Mouse (Mus musculus) midbrain, embryonic 13.5 days (tissue): ENCODE measurements around the gene Gpd1. TPM values are rescaled to one million over a fixed set of nuclear protein-coding genes. Genes with fewer than 3 reads are reported as not detected.
"Not testable (repeated sequence)": the region's sequence is repeated elsewhere in the genome, so short reads cannot be mapped to it uniquely, and the experiment has no call there.

Experiments used
- ATAC-seq: fragments of 200-750 bp; cut with Nextera tagmentation; 2 replicates; pipeline ENCODE4 v1.8.0; 2017; ENCODE audit warnings: mild to moderate bottlenecking, moderate TSS enrichment, moderate library complexity
- H3K27ac ChIP-seq: fragments of 300-500 bp; sonication (generic); 2 replicates; pipeline ENCODE4 v1.5.1; 2015; ENCODE audit warnings: inconsistent platforms, mild to moderate bottlenecking, moderate library complexity
- H3K27me3 ChIP-seq: fragments of 300-500 bp; sonication (generic); 2 replicates; pipeline ENCODE4 v1.6.1; 2015; ENCODE audit warnings: mild to moderate bottlenecking, inconsistent platforms
- H3K36me3 ChIP-seq: fragments of 300-500 bp; sonication (generic); 2 replicates; pipeline ENCODE4 v1.6.1; 2015; ENCODE audit warnings: mild to moderate bottlenecking, inconsistent platforms
- H3K4me1 ChIP-seq: fragments of 300-500 bp; sonication (generic); replicated peaks from 2 replicates; pipeline ENCODE4 v1.6.1; 2015; ENCODE audit warnings: inconsistent platforms
- H3K4me2 ChIP-seq: fragments of 300-500 bp; sonication (generic); replicated peaks from 2 replicates; pipeline ENCODE4 v1.6.1; 2015; ENCODE audit warnings: moderate library complexity, mild to moderate bottlenecking, inconsistent platforms
- H3K4me3 ChIP-seq: fragments of 300-500 bp; sonication (generic); replicated peaks from 2 replicates; pipeline ENCODE4 v1.5.1; 2015; ENCODE audit warnings: mild to moderate bottlenecking, inconsistent platforms
- H3K9ac ChIP-seq: fragments of 300-500 bp; sonication (generic); replicated peaks from 2 replicates; pipeline ENCODE4 v1.6.1; 2015; ENCODE audit warnings: mild to moderate bottlenecking, inconsistent platforms
- H3K9me3 ChIP-seq: fragments of 300-500 bp; sonication (generic); 2 replicates; pipeline ENCODE4 v1.6.1; 2016; ENCODE audit warnings: mild to moderate bottlenecking, inconsistent platforms
- WGBS: fragments of 180-500 bp; shearing (Covaris S2); methylation state at CpG from one replicate; pipeline ENCODE4 v1.1.7; 2015; 5-methylcytosine and 5-hydroxymethylcytosine counted together
- polyA plus RNA-seq: library from polyadenylated mRNA; unstranded; fragments of >200 nt; fragmentation: Nextera tagmentation; extraction: Ambion mirVana; gene quantifications from 2 replicates; pipeline ENCODE4 v1.2.1, GENCODE M21; 2015

Gpd1 gene
- polyA plus RNA-seq, 1 experiment from 2014 or later = 1.3 TPM

- peaks cover 93% of the 10 kb centered on the region for H3K36me3 ChIP-seq
- no peaks in the 10 kb centered on the region for H3K4me1 ChIP-seq
- no peaks in the 10 kb centered on the region for H3K9me3 ChIP-seq
- no peak overlapping the region for H3K27ac ChIP-seq
- ATAC-seq = no peak
- H3K4me3 ChIP-seq = no peak overlapping the region
- H3K4me2 ChIP-seq = no peak overlapping the region
- H3K9ac ChIP-seq = no peak overlapping the region
- H3K27me3 ChIP-seq = no peaks in the 10 kb centered on the region
- over 99% methylated on average over 4 of the region's 4 CpGs for WGBS
Observed at GRCm38 (mm10) chr15:99740229-99740628, 22.9 kb downstream of the Gpd1 start.

DNA sequence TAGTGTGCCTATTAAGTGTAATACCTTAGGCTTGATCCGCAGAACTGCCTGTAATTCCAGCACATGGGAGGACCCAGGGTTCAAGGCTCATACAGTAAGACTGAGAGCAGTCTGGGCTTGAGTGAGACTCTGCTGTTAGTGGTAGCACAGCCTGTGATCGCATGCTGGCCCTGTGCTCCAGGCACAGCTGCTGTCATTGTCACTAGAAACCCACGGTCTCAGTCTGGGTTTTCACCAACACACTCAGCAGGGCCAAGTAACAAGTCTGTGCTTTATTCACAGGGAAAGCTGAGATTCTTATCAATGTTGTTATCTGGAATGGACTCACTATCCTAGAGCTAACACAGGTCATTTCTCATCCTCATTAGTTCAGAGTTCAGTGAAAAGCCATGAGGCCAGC is 36.9 kb downstream of the Gpd1 start:
- Histone ChIP-seq H3K9me3 (no peaks in the 10 kb centered on the region), H3K27ac (no peak overlapping the region), H3K36me3 (0 out of 2 replicates have a peak, but pooled peaks cover 8% of the 10 kb centered on the region), H3K27me3 (no peaks in the 10 kb centered on the region), H3K4me3 (no peak overlapping the region), H3K9ac (no peak overlapping the region), H3K4me2 (no peak overlapping the region), H3K4me1 (no peaks in the 10 kb centered on the region)
- 88% methylated on average over 3 of the region's 3 CpGs for WGBS
- no peak for ATAC-seq

GRCm38 (mm10) chr15:99767467-99767866 is 50.2 kb downstream of the Gpd1 start:
- Histone ChIP-seq H3K36me3 (peaks cover 12% of the 10 kb centered on the region; the same call in 1 of the 2 replicates), H3K27ac (no peak overlapping the region), H3K27me3 (no peaks in the 10 kb centered on the region), H3K9ac (no peak overlapping the region), H3K4me3 (no peak overlapping the region), H3K4me1 (peaks cover 22% of the 10 kb centered on the region), H3K4me2 (no peak overlapping the region), H3K9me3 (no peaks in the 10 kb centered on the region)
- 87% methylated on average over 4 of the region's 4 CpGs for WGBS
- ATAC-seq = no peak

DNA sequence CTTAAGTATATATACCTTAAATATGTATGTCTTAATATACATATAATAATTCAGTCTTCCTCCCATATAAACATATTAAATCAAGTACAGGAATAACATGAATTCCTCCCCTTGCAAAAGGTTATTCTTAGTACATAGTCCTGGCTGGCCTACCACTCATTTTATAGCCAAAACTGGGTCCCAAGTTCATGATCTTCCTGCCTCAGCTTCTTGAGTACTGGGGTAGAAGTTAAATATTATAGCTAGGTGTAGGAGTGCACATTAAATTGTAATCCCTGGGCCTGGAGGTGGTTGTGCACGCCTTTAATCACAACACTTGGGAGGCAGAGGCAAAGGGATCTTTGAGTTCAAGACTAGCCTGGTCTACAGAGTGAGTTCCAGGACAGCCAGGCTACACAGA is 51.4 kb downstream of the Gpd1 start:
- Histone ChIP-seq H3K27me3 (no peaks in the 10 kb centered on the region), H3K27ac (no peak overlapping the region), H3K9ac (no peak overlapping the region), H3K4me1 (peaks cover 22% of the 10 kb centered on the region), H3K9me3 (no peaks in the 10 kb centered on the region), H3K4me2 (no peak overlapping the region), H3K36me3 (peaks cover 10% of the 10 kb centered on the region; the same call in 1 of the 2 replicates), H3K4me3 (no peak overlapping the region)
- no peak for ATAC-seq
- WGBS = 93% methylated on average over 1 of the region's 1 CpGs

GRCm38 (mm10) chr15:99771004-99771500 is 53.7 kb downstream of the Gpd1 start:
- Histone ChIP-seq H3K4me2 (peak overlapping the region; percentile 67), H3K4me3 (peak overlapping the region; percentile 77), H3K9me3 (no peaks in the 10 kb centered on the region), H3K27me3 (no peaks in the 10 kb centered on the region), H3K9ac (peak overlapping the region; percentile 90), H3K4me1 (peaks cover 22% of the 10 kb centered on the region), H3K36me3 (no peaks in the 10 kb centered on the region), H3K27ac (no peak overlapping the region)
- ATAC-seq = no peak
- WGBS = 37% methylated on average over 5 of the region's 5 CpGs

GRCm38 (mm10) chr15:99771601-99772276 is 54.4 kb downstream of the Gpd1 start:
- Histone ChIP-seq H3K4me2 (peak overlapping the region; percentile 67), H3K4me1 (peaks cover 22% of the 10 kb centered on the region), H3K4me3 (peak overlapping the region; percentile 77), H3K9me3 (no peaks in the 10 kb centered on the region), H3K27me3 (no peaks in the 10 kb centered on the region), H3K27ac (peak overlapping the region; percentile 92), H3K36me3 (no peaks in the 10 kb centered on the region), H3K9ac (peak overlapping the region; percentile 90)
- under 1% methylated on average over 57 of the region's 59 CpGs for WGBS
- ATAC-seq = peak; percentile 79

DNA sequence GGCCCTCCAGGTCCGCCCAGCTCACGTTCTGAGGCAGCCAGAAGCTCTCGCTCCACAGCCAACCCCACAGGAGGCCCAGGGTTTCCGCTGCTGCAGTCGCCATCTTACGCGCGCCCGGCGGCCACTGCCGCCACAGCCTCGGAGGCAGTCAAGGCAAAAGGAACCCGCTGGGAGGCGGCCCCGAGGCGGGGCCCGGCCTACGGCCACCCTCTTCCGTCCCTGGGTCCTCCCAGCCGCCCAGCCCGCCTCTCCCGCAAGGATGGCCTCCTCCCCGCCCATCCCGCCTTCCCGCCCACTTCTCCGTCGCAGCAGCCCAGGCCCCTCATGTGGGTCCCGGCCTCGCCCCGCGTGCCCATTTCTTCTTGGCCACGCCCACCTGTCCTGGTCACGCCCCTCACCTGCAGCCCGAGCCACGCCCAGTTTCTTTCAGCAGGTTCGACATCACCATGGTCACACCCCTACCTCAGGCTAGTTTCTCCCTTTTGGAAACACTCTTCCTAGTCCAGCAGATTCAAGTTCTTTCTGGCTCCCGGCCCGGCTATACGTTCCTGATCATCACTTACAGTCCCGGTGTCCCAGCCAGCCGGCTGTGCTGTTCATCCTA is 55.1 kb downstream of the Gpd1 start:
- Histone ChIP-seq H3K9me3 (no peaks in the 10 kb centered on the region), H3K27me3 (no peaks in the 10 kb centered on the region), H3K9ac (peak overlapping the region; percentile 90), H3K4me2 (peak overlapping the region; percentile 67), H3K4me1 (peaks cover 22% of the 10 kb centered on the region), H3K4me3 (peak overlapping the region; percentile 77), H3K36me3 (no peaks in the 10 kb centered on the region), H3K27ac (peak overlapping the region; percentile 92)
- WGBS = 0% methylated on average over 30 of the region's 41 CpGs
- ATAC-seq = peak; percentile 94

DNA sequence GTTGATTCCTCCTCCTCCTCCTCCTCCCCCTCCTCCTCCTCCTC is 55.4 kb downstream of the Gpd1 start, which contains the start of gene Cers5:
TSS of gene Cers5 (minus strand) at position 5 of the 44 bp plus-strand sequence.
- not testable (repeated sequence) for H3K9me3 ChIP-seq, ATAC-seq, H3K27me3 ChIP-seq, H3K36me3 ChIP-seq
- Histone ChIP-seq H3K4me1 (peaks cover 19% of the 10 kb centered on the region), H3K9ac (peak within 1 kb of the TSS; percentile 90), H3K4me2 (peak within 1 kb of the TSS; percentile 67), H3K4me3 (peak within 1 kb of the TSS; percentile 77), H3K27ac (peak within 1 kb of the TSS; percentile 92)

DNA sequence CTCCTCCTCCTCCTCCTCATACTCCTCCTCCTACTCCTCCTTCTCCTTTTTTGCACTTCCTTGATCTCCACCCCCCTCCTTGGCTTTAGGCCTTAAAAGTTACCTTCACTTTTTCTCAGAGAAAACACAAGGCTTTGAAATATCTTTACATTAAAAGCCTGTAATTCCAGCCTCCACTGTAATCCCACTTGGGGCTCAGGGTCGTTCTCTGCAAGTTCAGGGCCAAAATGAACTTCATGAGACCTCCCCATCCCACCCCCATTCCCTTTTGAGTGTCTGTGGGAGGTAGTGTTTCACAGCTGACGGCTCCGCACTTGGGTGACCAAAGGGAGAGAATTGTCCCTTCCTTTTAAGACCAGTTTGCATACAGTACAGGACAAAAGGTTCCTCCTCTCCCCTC is 55.6 kb downstream of the Gpd1 start:
- H3K4me3 ChIP-seq = no peak overlapping the region
- ATAC-seq = no peak
- H3K4me2 ChIP-seq = no peak overlapping the region
- no peaks in the 10 kb centered on the region for H3K27me3 ChIP-seq
- H3K36me3 ChIP-seq = no peaks in the 10 kb centered on the region
- no peak overlapping the region for H3K9ac ChIP-seq
- no peak overlapping the region for H3K27ac ChIP-seq
- H3K4me1 ChIP-seq = peaks cover 17% of the 10 kb centered on the region
- WGBS = 33% methylated on average over 3 of the region's 3 CpGs
- no peaks in the 10 kb centered on the region for H3K9me3 ChIP-seq

Other genes with a start within 250 kb of the Gpd1 start
- 26.5 and 26.9 TPM in 2 replicates for gene Bcdin3d, start 242.8 kb upstream of the Gpd1 start, polyA plus RNA-seq
- gene Faim2, start 189.3 kb upstream of the Gpd1 start, polyA plus RNA-seq = 9.5 and 12.1 TPM in 2 replicates
- not detected in 2 replicates for gene Aqp2, start 138.5 kb upstream of the Gpd1 start, polyA plus RNA-seq
- gene Aqp5, start 126.7 kb upstream of the Gpd1 start, polyA plus RNA-seq = 0.79 and 1.1 TPM in 2 replicates
- 0.71 and 0.99 TPM in 2 replicates for gene Aqp6, start 116.1 kb upstream of the Gpd1 start, polyA plus RNA-seq
- 118 and 125 TPM in 2 replicates for gene Racgap1, start 65.9 kb upstream of the Gpd1 start, polyA plus RNA-seq
- gene Asic1, start 47.1 kb upstream of the Gpd1 start, polyA plus RNA-seq = 48.0 and 54.5 TPM in 2 replicates
- gene Smarcd1, start 15.4 kb upstream of the Gpd1 start, polyA plus RNA-seq = 137 and 145 TPM in 2 replicates
- gene Gm17349, start 12.0 kb upstream of the Gpd1 start, polyA plus RNA-seq = not detected in 2 replicates
- gene Cox14, start 8.1 kb downstream of the Gpd1 start, polyA plus RNA-seq = 167 and 177 TPM in 2 replicates
- gene Cers5, start 55.4 kb downstream of the Gpd1 start, polyA plus RNA-seq = 58.4 and 61.1 TPM in 2 replicates
- 17.1 and 17.2 TPM in 2 replicates for gene Lima1, start 157.9 kb downstream of the Gpd1 start, polyA plus RNA-seq
- not detected in 2 replicates for gene Fam186a, start 249.5 kb downstream of the Gpd1 start, polyA plus RNA-seq